In genomic region chr11:85789750-85790149, GRCm38 (mm10) we compare ENCODE assay signal across 18 mouse cellular contexts. TPM values are rescaled to one million over a fixed set of nuclear protein-coding genes. Genes with fewer than 3 reads are reported as not detected.
DNase-seq lines count a peak whose midpoint lies in the region; ATAC-seq and TF ChIP-seq lines count a peak whose summit lies in the region.
"Had no signal": no experiment of that assay in that cellular context is flagged by ENCODE, and none has a peak within 500 bp of the region (broad histone marks: within the 10 kb centered on the region; RNA-seq: fewer than 3 reads in every experiment).

No protein-coding gene starts in this region.

- no peaks in the 10 kb centered on the region for H3K27me3 ChIP-seq in lung, postnatal 0 days (replicated peaks; ENCODE audit: insufficient read depth, low read length)
- H3K27me3 ChIP-seq in liver, embryonic 12.5 days (replicated peaks) = peaks cover 28% of the 10 kb centered on the region
- no peaks in the 10 kb centered on the region; the same call in 1 of the 2 replicates for H3K27me3 ChIP-seq in liver, embryonic 14.5 days (ENCODE audit: control insufficient read depth, insufficient read depth, low read length)
- H3K27me3 ChIP-seq in stomach, embryonic 15.5 days (replicated peaks) = no peaks in the 10 kb centered on the region

- 72% methylated on average over 7 of the region's 7 CpGs for WGBS in lung, postnatal 0 days
- 71% methylated on average over 7 of the region's 7 CpGs for WGBS in liver, embryonic 12.5 days (ENCODE audit: insufficient replicate concordance)
- 62% methylated on average over 7 of the region's 7 CpGs for WGBS in liver, embryonic 14.5 days (ENCODE audit: insufficient replicate concordance)
- WGBS in stomach, embryonic 15.5 days = 74% methylated on average over 7 of the region's 7 CpGs

- no peak for TF ChIP-seq CTCF in lung, postnatal 0 days (IDR thresholded peaks at IDR 0.05)
- TF ChIP-seq CTCF in liver, embryonic 14.5 days (IDR thresholded peaks at IDR 0.05; ENCODE audit: low read depth) = no peak
- no peak for TF ChIP-seq CTCF in layer of hippocampus, adult 2 months (conservative IDR thresholded peaks at IDR 0.05)

- no peaks in the 10 kb centered on the region for H3K36me3 ChIP-seq in lung, postnatal 0 days (ENCODE audit: insufficient read depth, low read length)
- H3K36me3 ChIP-seq in liver, embryonic 12.5 days = no peaks in the 10 kb centered on the region
- no peaks in the 10 kb centered on the region for H3K36me3 ChIP-seq in liver, embryonic 14.5 days (replicated peaks; ENCODE audit: control insufficient read depth, insufficient read depth, low read depth)
- no peaks in the 10 kb centered on the region for H3K36me3 ChIP-seq in stomach, embryonic 15.5 days
- H3K36me3 ChIP-seq: embryonic facial prominence, embryonic 10.5 days; forebrain, embryonic 12.5 days; heart, embryonic 13.5 days had no signal

- H3K4me2 ChIP-seq in lung, postnatal 0 days (replicated peaks; ENCODE audit: low read depth, low read length) = no peak overlapping the region
- H3K4me2 ChIP-seq in liver, embryonic 12.5 days = peak overlapping the region; percentile 69
- H3K4me2 ChIP-seq in liver, embryonic 14.5 days (ENCODE audit: low read depth) = peak overlapping the region; percentile 76
- H3K4me2 ChIP-seq in stomach, embryonic 15.5 days = no peak overlapping the region
- H3K4me2 ChIP-seq: forebrain, embryonic 12.5 days; heart, embryonic 13.5 days had no signal

- H3K4me1 ChIP-seq in lung, postnatal 0 days (ENCODE audit: insufficient read depth, low read depth, low read length) = peaks cover 15% of the 10 kb centered on the region; the same call in 1 of the 2 replicates
- peaks cover 66% of the 10 kb centered on the region for H3K4me1 ChIP-seq in liver, embryonic 12.5 days
- H3K4me1 ChIP-seq in liver, embryonic 14.5 days (replicated peaks; ENCODE audit: control insufficient read depth in 2 of 2, insufficient read depth in 2 of 2, low read length in 1 of 2) = peaks cover 36 to 48% of the 10 kb centered on the region in 2 experiments
- peaks cover 16% of the 10 kb centered on the region; the same call in 1 of the 2 replicates for H3K4me1 ChIP-seq in stomach, embryonic 15.5 days

- no peak for ATAC-seq in lung, postnatal 0 days
- ATAC-seq in liver, embryonic 12.5 days = peak; percentile 30
- ATAC-seq in liver, embryonic 14.5 days (ENCODE audit: insufficient read depth) = peak; percentile 35
- no peak for ATAC-seq in stomach, embryonic 15.5 days (ENCODE audit: insufficient read depth, low FRiP score, low read depth)
- ATAC-seq: forebrain, embryonic 16.5 days had no signal

- no peak for DNase-seq in lung, postnatal 0 days (ENCODE audit: low spot score)
- no peak for DNase-seq in lung, postnatal 10 days
- no peak for DNase-seq in liver, embryonic 14.5 days (ENCODE audit: low read depth in 3 of 3, low spot score in 3 of 3)
- DNase-seq in layer of hippocampus, adult 2 months (ENCODE audit: low spot score in 2 of 2) = no peak
- no peak for DNase-seq in kidney, postnatal 10 days
- DNase-seq in layer of hippocampus, adult 8-10 months (ENCODE audit: low spot score in 2 of 2) = no peak
- DNase-seq: adrenal gland, adult 2 months; adrenal gland, postnatal 25 days; cerebellum, adult 18-20 months; cerebellum, adult 9-11 months; gastrocnemius, postnatal 14 days; heart, postnatal 36 days had no signal

- H3K9me3 ChIP-seq in lung, postnatal 0 days (ENCODE audit: low read length) = no peaks in the 10 kb centered on the region
- H3K9me3 ChIP-seq in liver, embryonic 12.5 days (replicated peaks) = no peaks in the 10 kb centered on the region
- H3K9me3 ChIP-seq in liver, embryonic 14.5 days (ENCODE audit: control insufficient read depth, low read length) = no peaks in the 10 kb centered on the region
- no peaks in the 10 kb centered on the region for H3K9me3 ChIP-seq in stomach, embryonic 15.5 days
- H3K9me3 ChIP-seq: embryonic facial prominence, embryonic 10.5 days; forebrain, embryonic 12.5 days; heart, embryonic 13.5 days had no signal

- TF ChIP-seq EP300 in lung, postnatal 0 days (IDR thresholded peaks at IDR 0.05) = no peak
- no peak for TF ChIP-seq EP300 in liver, embryonic 14.5 days (IDR thresholded peaks at IDR 0.05; ENCODE audit: low read depth)

- no peak overlapping the region for H3K9ac ChIP-seq in lung, postnatal 0 days (replicated peaks; ENCODE audit: low read depth)
- peak overlapping the region; percentile 69 for H3K9ac ChIP-seq in liver, embryonic 12.5 days
- H3K9ac ChIP-seq in liver, embryonic 14.5 days (replicated peaks) = peak overlapping the region; percentile 79
- H3K9ac ChIP-seq in stomach, embryonic 15.5 days = no peak overlapping the region
- H3K9ac ChIP-seq: forebrain, embryonic 12.5 days; heart, embryonic 13.5 days had no signal

- H3K4me3 ChIP-seq in lung, postnatal 0 days (ENCODE audit: low read depth, low read length) = no peak overlapping the region
- H3K4me3 ChIP-seq in liver, embryonic 12.5 days = peak overlapping the region; percentile 34
- peak overlapping the region; percentile 30 to 39 for H3K4me3 ChIP-seq in liver, embryonic 14.5 days (ENCODE audit: insufficient read depth in 1 of 2, low read depth in 2 of 2, low read length in 2 of 2)
- H3K4me3 ChIP-seq in stomach, embryonic 15.5 days (replicated peaks) = no peak overlapping the region
- no peak overlapping the region for H3K4me3 ChIP-seq in layer of hippocampus, adult 2 months
- H3K4me3 ChIP-seq: embryonic facial prominence, embryonic 10.5 days; forebrain, embryonic 12.5 days; heart, embryonic 13.5 days had no signal

- H3K27ac ChIP-seq in lung, postnatal 0 days (ENCODE audit: low read length) = peak overlapping the region; percentile 20; the same call in 1 of the 2 replicates
- H3K27ac ChIP-seq in liver, embryonic 12.5 days = peak overlapping the region; percentile 94
- H3K27ac ChIP-seq in liver, embryonic 14.5 days = peak overlapping the region; percentile 96
- H3K27ac ChIP-seq in stomach, embryonic 15.5 days = peak overlapping the region; percentile 26; the same call in 1 of the 2 replicates
- no peak overlapping the region for H3K27ac ChIP-seq in layer of hippocampus, adult 2 months
- H3K27ac ChIP-seq: forebrain, embryonic 12.5 days; heart, embryonic 13.5 days had no signal

RNA-seq across cellular contexts. Expression of gene Tbx2, which starts 42.6 kb away (rescaled TPM):
- polyA plus RNA-seq in lung, postnatal 0 days (2015; fragmentation: Nextera tagmentation; extraction: Ambion mirVana) = 43.6 and 49.6 TPM in 2 replicates
- polyA plus RNA-seq in liver, embryonic 12.5 days (2016; fragmentation: Nextera tagmentation; extraction: Ambion mirVana) = 1.1 and 1.4 TPM in 2 replicates
- polyA plus RNA-seq in liver, embryonic 14.5 days (2012; rRNA removed) = 0.97 and 1.3 TPM in 2 replicates
- polyA plus RNA-seq in liver, embryonic 14.5 days (2014; fragmentation: Nextera tagmentation; extraction: Ambion mirVana) = 0.15 and 0.29 TPM in 2 replicates
- polyA plus RNA-seq in stomach, embryonic 15.5 days (2015; fragmentation: Nextera tagmentation; extraction: Ambion mirVana) = 6.0 and 6.6 TPM in 2 replicates
- total RNA-seq in layer of hippocampus, adult 2 months (2021) = 1 to 10 TPM; 1.5 to 1.6 TPM
- total RNA-seq in layer of hippocampus, adult 8-10 months (2022) = 1 to 10 TPM; 1.4 to 2.0 (median 1.7) TPM

Comparison
In these comparisons a context has a peak if more than half of its experiments do, and no peak if none do; other contexts are left out.
1. ATAC-seq: peak in liver, embryonic 12.5 days (single experiment) and liver, embryonic 14.5 days (single experiment); none in lung, postnatal 0 days (single experiment) and stomach, embryonic 15.5 days (single experiment).
2. H3K4me2 ChIP-seq: peak in liver, embryonic 12.5 days (single experiment) and liver, embryonic 14.5 days (single experiment); none in lung, postnatal 0 days (single experiment) and stomach, embryonic 15.5 days (single experiment).
3. H3K4me3 ChIP-seq: peak in liver, embryonic 12.5 days (single experiment) and liver, embryonic 14.5 days (2 of 2); none in lung, postnatal 0 days (single experiment), stomach, embryonic 15.5 days (single experiment) and layer of hippocampus, adult 2 months (single experiment).
4. H3K9ac ChIP-seq: peak in liver, embryonic 12.5 days (single experiment) and liver, embryonic 14.5 days (single experiment); none in lung, postnatal 0 days (single experiment) and stomach, embryonic 15.5 days (single experiment).